Mouse (Mus musculus) thymus, adult 2 months (tissue): ENCODE measurements around the gene Nfkbib. TPM values are rescaled to one million over a fixed set of nuclear protein-coding genes. Genes with fewer than 3 reads are reported as not detected.

Source experiments
- DNase-seq: peaks from one replicate; pipeline ENCODE4 v3.0.0; 2021
- H3K27ac ChIP-seq: fragments of 200-500 bp; 2 replicates; pipeline ENCODE4 v1.5.1; 2012; ENCODE audit warnings: low read length, control low read depth; ENCODE audit not compliant: control insufficient read depth, insufficient read depth
- H3K27me3 ChIP-seq: fragments of 200-500 bp; 2 replicates; pipeline ENCODE4 v1.6.1; 2012; ENCODE audit warnings: mild to moderate bottlenecking, low read length, moderate library complexity, mixed read lengths; ENCODE audit not compliant: control insufficient read depth, insufficient read depth
- H3K36me3 ChIP-seq: fragments of 200-500 bp; 2 replicates; pipeline ENCODE4 v1.6.1; 2012; ENCODE audit warnings: mild to moderate bottlenecking, low read length, moderate library complexity; ENCODE audit not compliant: control insufficient read depth, insufficient read depth
- H3K4me1 ChIP-seq: fragments of 200-500 bp; replicated peaks from 2 replicates; pipeline ENCODE4 v1.6.1; 2012; ENCODE audit warnings: low read length; ENCODE audit not compliant: control insufficient read depth, insufficient read depth
- H3K4me3 ChIP-seq: fragments of 200-500 bp; 2 replicates; pipeline ENCODE4 v1.5.1; 2012; ENCODE audit warnings: mild to moderate bottlenecking, low read length, control low read depth, moderate library complexity; ENCODE audit not compliant: control insufficient read depth, insufficient read depth
- CTCF ChIP-seq: fragments of 200-500 bp; IDR thresholded peaks from 2 replicates; pipeline ENCODE4 v1.5.1; 2012; ENCODE audit warnings: mild to moderate bottlenecking, control low read depth, low read length, moderate library complexity, borderline replicate concordance; ENCODE audit not compliant: control insufficient read depth, poor library complexity, insufficient read depth; ENCODE audit errors: extremely low read depth
- POLR2A ChIP-seq: fragments of 200-500 bp; IDR thresholded peaks from 2 replicates; pipeline ENCODE4 v1.6.1; 2012; ENCODE audit warnings: mild to moderate bottlenecking, low read length, control low read depth, moderate library complexity; ENCODE audit not compliant: control insufficient read depth, poor library complexity, insufficient read depth; ENCODE audit errors: extremely low read depth
- WGBS: fragments of 180-500 bp; shearing (Covaris S2); methylation state at CpG from one replicate; pipeline ENCODE4 v1.1.7; 2018; 5-methylcytosine and 5-hydroxymethylcytosine counted together
- polyA plus RNA-seq: library from polyadenylated mRNA; depleted of rRNA; stranded (reverse); fragments of >200 nt; gene quantifications from 2 replicates; pipeline ENCODE4 v1.2.3, GENCODE M21; 2012

The Nfkbib gene
- polyA plus RNA-seq, 1 experiment, result 75.5 TPM

DNA sequence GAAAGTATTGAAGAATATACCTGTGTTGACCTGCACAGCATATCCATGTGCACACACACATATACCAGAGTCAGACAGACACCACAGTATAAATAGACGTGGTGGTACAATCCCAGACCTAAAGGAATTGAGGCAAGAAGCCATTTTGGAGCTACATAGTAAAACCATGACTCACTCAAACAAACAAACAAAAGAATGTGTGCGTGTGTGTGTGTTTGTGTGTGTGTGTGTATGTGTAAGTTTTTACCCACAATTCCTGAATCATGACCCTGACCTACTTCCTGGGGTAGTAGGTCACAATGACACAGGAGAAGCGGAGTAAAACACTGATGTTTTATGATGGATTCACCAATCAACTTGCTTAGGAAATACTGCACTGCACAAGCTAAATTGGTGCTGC, 34.1 kb upstream of the Nfkbib start:
- TF ChIP-seq POLR2A (no peak), CTCF (no peak)
- WGBS, result 92% methylated on average over 3 of the region's 3 CpGs
- H3K27me3 ChIP-seq, result no peaks in the 10 kb centered on the region
- peaks cover 30% of the 10 kb centered on the region for H3K4me1 ChIP-seq
- DNase-seq, result no peak
- no peak overlapping the region for H3K27ac ChIP-seq
- peaks cover 9% of the 10 kb centered on the region for H3K36me3 ChIP-seq
- no peak overlapping the region for H3K4me3 ChIP-seq

DNA sequence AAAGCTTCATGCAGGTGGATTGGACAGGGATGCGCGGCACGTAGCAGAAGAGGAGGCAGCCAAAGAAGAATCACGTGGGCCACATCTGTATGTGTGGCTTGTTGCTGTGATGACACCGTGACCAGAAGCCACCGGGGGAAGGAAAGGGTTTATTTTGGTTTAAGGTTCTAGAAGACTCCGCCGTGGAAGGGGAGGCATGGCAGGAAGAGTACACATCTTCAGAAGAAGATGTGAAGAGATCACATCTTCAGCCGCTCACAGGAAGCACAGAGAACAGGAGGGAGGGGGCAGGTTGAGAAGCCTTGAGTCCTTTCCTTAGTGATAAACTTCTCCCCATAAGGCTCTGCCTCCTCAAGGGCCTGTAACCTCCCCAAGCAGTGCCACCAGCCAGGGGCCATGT, 32.7 kb upstream of the Nfkbib start:
- TF ChIP-seq POLR2A (no peak), CTCF (no peak)
- no peaks in the 10 kb centered on the region for H3K27me3 ChIP-seq
- H3K4me1 ChIP-seq, result peaks cover 42% of the 10 kb centered on the region
- no peak overlapping the region for H3K4me3 ChIP-seq
- H3K27ac ChIP-seq, result peak overlapping the region; percentile 88
- DNase-seq, result peak; percentile 43
- 15% methylated on average over 9 of the region's 9 CpGs for WGBS
- peaks cover 9% of the 10 kb centered on the region for H3K36me3 ChIP-seq

DNA sequence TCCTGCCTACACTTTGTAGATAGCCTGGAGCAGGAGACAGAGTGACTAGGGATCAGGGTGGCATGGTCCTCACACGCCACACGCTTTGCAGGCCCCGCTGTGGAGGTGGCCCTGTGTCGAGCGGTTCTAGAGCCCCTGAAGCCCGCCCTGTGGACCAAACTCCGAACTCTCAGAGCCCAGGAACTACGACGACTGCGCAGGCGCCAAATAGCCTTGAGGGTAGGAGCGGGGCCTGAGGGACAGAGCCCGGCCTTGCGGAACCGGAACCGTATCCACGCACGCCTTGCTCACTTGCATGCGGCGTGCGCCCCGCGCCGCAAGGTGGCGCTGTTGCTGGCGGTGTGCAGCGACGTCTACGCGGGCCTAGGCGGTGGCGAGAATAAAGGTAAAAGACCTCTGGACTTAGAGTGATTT, 29.3 kb upstream of the Nfkbib start:
- WGBS, result 16% methylated on average over 32 of the region's 32 CpGs
- peak overlapping the region; percentile 30 for H3K4me3 ChIP-seq
- H3K27me3 ChIP-seq, result no peaks in the 10 kb centered on the region
- H3K4me1 ChIP-seq, result peaks cover 46% of the 10 kb centered on the region
- peaks cover 9% of the 10 kb centered on the region for H3K36me3 ChIP-seq
- TF ChIP-seq CTCF (peak; percentile 100), POLR2A (no peak)
- peak overlapping the region; percentile 52 for H3K27ac ChIP-seq
- DNase-seq, result peak; percentile 71

DNA sequence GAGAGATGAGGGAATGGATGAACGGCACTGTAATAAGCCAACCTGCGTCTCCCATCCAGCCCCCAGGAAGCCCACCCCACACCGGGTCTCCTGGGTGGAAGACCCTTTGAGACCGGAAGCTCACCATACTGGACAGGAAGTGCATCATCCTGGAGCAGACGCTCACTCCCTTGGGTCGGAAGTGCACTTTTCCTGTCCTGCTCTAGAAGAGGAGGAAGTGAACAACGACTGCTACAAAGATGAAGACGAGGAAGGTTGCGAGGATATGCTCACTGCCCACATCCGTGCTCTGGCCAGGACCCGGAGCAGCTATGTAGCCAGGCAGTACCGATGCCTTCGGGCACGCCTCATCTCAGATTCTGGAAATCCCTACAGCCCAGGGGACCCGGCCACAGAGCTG, 28.5 kb upstream of the Nfkbib start:
- TF ChIP-seq POLR2A (no peak), CTCF (no peak)
- no peaks in the 10 kb centered on the region for H3K27me3 ChIP-seq
- DNase-seq, result no peak
- H3K27ac ChIP-seq, result peak overlapping the region; percentile 52
- peaks cover 9% of the 10 kb centered on the region for H3K36me3 ChIP-seq
- 50% methylated on average over 15 of the region's 15 CpGs for WGBS
- H3K4me1 ChIP-seq, result peaks cover 49% of the 10 kb centered on the region
- H3K4me3 ChIP-seq, result peak overlapping the region; percentile 18

DNA sequence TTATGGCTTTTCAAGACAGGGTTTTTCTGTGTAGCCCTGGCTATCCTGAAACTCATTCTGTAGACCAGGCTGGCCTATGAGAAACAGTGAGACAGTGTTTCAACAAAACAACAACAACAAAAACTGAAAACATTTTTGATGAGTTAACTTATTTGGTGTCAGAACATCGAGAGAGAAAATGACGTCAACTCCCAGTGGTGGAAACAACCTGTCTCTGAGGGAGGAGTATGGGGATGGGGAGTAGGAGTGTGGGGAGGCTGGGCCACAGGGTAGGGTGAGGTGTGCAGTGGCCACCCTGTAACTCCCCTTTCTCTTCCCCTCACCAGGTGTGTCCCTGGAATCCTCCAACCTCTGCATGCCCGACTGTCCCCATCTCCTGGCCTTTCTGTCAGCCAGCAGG, 27.2 kb upstream of the Nfkbib start:
- DNase-seq, result no peak
- Histone ChIP-seq H3K4me3 (no peak overlapping the region), H3K27ac (no peak overlapping the region), H3K27me3 (no peaks in the 10 kb centered on the region), H3K36me3 (peaks cover 9% of the 10 kb centered on the region), H3K4me1 (peaks cover 51% of the 10 kb centered on the region)
- TF ChIP-seq CTCF (no peak), POLR2A (no peak)
- WGBS, result 91% methylated on average over 3 of the region's 3 CpGs

DNA sequence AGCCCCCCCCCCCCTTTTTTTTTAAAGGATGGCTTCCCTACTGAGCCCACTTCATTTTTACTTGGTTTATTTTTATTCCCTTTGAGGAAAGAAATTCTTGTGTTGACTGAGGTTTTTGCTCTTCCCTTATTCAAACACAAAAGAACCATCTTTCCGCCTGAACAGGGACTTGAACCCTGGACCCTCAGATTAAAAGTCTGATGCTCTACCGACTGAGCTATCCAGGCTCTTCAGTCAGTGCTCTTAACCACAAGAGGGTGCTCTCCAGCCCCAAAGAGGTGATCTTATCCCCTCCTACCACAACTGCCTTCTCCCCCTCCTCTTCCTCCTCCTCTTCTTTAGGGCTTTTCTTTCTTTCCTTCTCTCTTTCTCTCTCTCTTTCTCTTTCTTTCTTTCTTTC, 26.5 kb upstream of the Nfkbib start:
- TF ChIP-seq CTCF, result no peak
- peaks cover 54% of the 10 kb centered on the region for H3K4me1 ChIP-seq
- no peak overlapping the region for H3K27ac ChIP-seq
- peak; percentile 64 for DNase-seq
- peaks cover 8% of the 10 kb centered on the region for H3K36me3 ChIP-seq
- H3K4me3 ChIP-seq, result no peak overlapping the region
- no peaks in the 10 kb centered on the region for H3K27me3 ChIP-seq
- 47% methylated on average over 2 of the region's 2 CpGs for WGBS
